Mouse (Mus musculus): ENCODE data around the gene Zfhx3. TPM values are rescaled to one million over a fixed set of nuclear protein-coding genes. Genes with fewer than 3 reads are reported as not detected.

Gene Zfhx3
- total RNA-seq, 2 experiments from 2014 or later, result 4.3 to 4.6 TPM

DNA sequence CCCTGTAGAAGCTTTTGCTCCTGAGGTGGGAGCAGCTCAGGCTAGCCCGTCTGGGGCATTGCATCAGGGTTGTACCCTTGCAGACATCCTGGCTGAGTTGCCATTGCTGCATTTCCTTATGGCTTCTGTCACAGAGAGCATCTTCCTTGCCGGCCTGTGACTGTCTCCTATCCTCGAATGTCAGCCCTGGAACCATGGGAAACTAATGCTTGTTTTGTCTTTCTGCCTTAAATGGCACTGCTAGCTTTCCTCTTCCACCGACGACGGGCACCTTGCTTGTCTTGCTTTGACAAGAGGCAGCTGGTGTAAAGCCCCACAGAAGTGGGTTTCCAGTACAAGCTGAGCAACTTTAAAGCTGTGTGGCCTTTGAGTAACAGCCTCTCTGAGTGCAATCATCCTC, 752.1 kb downstream of the Zfhx3 start:
- no peak overlapping the region for H3K27ac ChIP-seq
- no peak for DNase-seq (ENCODE audit: low spot score in 2 of 2)

GRCm38 (mm10) chr8:108695242-108695880, 752.9 kb downstream of the Zfhx3 start:
- Histone ChIP-seq H3K4me3 (no peak overlapping the region), H3K27ac (no peak overlapping the region)
- no peak for DNase-seq (ENCODE audit: low spot score in 2 of 2)

More for the DNA sequence above, 752.1 kb downstream of the Zfhx3 start:
- H3K4me3 ChIP-seq, result no peak overlapping the region
- TF ChIP-seq CTCF (conservative IDR thresholded peaks at IDR 0.05), result no peak

DNA sequence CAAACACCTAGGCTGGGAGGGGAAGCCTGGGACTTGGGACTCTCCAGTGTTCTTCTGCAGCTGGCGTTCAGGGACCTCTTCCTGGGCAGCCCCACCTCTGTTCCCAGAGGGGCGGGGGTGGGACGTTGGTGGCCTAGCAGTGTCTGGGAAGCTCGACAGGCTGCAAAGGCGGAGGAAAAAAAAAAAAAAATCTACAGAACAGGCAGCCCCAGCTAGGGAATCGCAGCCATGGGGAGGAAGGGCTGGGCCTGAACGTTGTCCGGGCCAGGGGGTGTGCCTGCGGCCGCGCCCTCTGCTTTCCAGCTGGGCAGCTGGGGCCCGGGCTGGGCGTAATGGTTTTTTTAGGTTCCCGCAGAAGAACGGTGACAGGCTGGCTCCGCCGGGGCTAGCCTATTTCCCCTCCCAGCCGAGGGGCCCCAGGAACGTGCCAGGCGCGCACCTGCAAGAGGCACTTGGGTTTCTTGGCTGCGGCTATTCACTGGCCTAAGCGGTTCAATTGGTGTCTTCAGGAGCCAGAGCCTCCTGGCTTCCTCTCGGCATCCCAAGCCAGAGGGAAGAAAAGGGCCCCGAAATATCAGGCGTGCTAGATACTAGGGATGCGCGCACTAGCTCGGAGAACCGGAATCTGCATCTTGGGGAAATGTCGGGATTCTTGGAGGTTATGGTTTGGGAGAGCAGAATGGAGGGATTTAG, 753.6 kb downstream of the Zfhx3 start:
- no peak for DNase-seq (ENCODE audit: low spot score in 2 of 2)
- Histone ChIP-seq H3K27ac (no peak overlapping the region), H3K4me3 (no peak overlapping the region; the same call in 1 of the 2 replicates)
- TF ChIP-seq CTCF (conservative IDR thresholded peaks at IDR 0.05), result no peak

More at GRCm38 (mm10) chr8:108695242-108695880, 752.9 kb downstream of the Zfhx3 start:
- TF ChIP-seq CTCF (conservative IDR thresholded peaks at IDR 0.05), result no peak

GRCm38 (mm10) chr8:108696631-108697410, 754.4 kb downstream of the Zfhx3 start:
- Histone ChIP-seq H3K4me3 (no peak overlapping the region), H3K27ac (no peak overlapping the region)
- no peak for TF ChIP-seq CTCF (conservative IDR thresholded peaks at IDR 0.05)
- DNase-seq (ENCODE audit: low spot score in 2 of 2), result no peak

- no peak overlapping the region for H3K27ac ChIP-seq
- H3K4me3 ChIP-seq, result no peak overlapping the region
Measured at GRCm38 (mm10) chr8:108697589-108697988, 755.1 kb downstream of the Zfhx3 start.

DNA sequence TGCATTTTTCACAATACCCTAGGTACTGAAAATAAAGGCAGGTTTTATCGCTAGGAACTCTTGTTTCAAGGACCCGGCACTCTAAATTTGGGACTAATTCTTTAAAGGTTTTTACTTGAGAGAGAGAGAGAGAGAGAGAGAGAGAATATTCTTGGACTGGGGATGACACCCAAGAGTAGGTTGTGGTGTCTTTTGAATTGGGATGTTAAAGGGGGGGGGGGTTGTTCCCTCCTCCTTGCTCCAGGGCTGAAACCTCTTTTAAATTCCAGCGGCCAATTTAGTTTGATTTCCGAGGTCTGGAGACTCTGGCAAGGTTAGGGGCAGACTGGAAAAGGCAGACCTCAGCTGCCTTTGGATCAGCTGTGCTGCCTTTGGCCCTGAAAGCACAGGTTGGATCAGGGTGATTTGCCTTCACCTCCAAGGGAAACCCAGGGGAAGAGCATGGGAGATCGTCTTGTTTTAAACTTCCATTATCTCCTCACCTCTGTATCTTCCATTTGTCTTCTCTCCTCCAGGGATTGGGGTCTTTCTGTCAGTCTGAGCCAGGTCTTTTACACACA, 755.7 kb downstream of the Zfhx3 start:
- H3K27ac ChIP-seq, result no peak overlapping the region
- TF ChIP-seq CTCF (conservative IDR thresholded peaks at IDR 0.05), result no peak
- no peak for DNase-seq (ENCODE audit: low spot score in 2 of 2)
- H3K4me3 ChIP-seq, result no peak overlapping the region

More at GRCm38 (mm10) chr8:108697589-108697988, 755.1 kb downstream of the Zfhx3 start:
- no peak for TF ChIP-seq CTCF (conservative IDR thresholded peaks at IDR 0.05)
- DNase-seq (ENCODE audit: low spot score in 2 of 2), result no peak

- TF ChIP-seq CTCF (conservative IDR thresholded peaks at IDR 0.05), result no peak
- no peak for DNase-seq (ENCODE audit: low spot score in 2 of 2)
- H3K4me3 ChIP-seq, result no peak overlapping the region
- H3K27ac ChIP-seq, result no peak overlapping the region
Measured at GRCm38 (mm10) chr8:108699011-108699410, 756.6 kb downstream of the Zfhx3 start.

- no peak overlapping the region for H3K4me3 ChIP-seq
Measured at GRCm38 (mm10) chr8:108699454-108700345, 757.3 kb downstream of the Zfhx3 start.

DNA sequence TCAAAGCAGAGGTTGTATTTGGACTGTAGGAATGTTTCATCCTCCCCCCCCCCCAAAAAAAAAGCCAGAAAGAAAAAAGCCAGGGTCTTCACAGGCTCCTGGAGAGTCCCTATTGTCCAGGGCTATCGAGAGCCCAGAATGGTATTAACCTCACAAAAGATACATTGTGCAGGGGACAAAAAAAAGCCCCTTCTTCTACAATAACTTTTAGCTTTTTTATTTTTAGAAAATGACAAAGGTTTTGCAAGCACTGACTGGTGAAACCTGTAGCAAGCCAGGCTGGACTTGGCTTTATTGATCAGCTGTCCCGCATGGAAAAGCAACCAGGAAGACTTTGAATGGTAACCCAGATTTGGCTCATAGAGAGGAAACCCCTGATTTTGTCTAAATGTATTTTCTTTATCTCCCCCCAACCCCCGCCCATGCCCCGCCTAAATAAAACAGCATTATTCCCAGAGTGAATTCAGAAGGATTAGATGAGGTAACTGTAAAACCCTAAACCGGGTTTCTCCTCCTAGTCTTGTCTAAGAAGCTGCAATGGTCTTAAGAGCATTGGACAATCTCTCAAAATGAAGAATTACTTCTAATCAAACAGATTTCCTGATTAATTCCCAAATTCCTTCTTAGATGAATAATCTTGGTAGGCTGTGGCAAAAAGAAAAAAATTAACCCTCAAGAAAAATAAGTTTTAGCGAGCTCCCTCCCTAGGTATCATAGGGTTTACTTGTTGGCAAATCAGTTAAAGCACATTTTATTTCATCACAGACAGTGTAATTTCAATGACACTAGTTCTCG, 759.1 kb downstream of the Zfhx3 start:
- DNase-seq (ENCODE audit: low spot score in 2 of 2), result no peak
- Histone ChIP-seq H3K4me3 (no peak overlapping the region), H3K27ac (no peak overlapping the region)
- TF ChIP-seq CTCF (conservative IDR thresholded peaks at IDR 0.05), result no peak

More at GRCm38 (mm10) chr8:108699454-108700345, 757.3 kb downstream of the Zfhx3 start:
- no peak for DNase-seq (ENCODE audit: low spot score in 2 of 2)
- no peak for TF ChIP-seq CTCF (conservative IDR thresholded peaks at IDR 0.05)
- H3K27ac ChIP-seq, result no peak overlapping the region

DNA sequence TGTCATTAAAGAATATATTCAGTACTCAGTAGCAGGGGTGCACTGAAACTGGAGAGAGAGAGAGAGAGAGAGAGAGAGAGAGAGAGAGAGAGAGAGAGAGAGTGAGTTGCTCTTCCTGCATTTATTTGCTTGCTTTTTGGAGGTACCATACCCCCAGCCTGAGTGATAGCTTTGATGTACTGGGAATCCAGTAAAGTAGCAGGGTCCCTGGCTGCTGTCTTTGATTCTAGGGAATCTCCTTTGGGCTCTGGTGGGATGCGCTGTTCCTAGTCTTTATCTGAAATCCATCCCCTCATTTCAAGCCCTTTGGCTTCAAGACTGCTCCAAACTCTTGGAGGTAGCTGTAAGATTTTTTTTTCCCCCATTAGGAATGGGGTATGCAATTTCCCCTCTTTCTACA, 759.8 kb downstream of the Zfhx3 start:
- Histone ChIP-seq H3K4me3 (no peak overlapping the region), H3K27ac (no peak overlapping the region)
- no peak for TF ChIP-seq CTCF (conservative IDR thresholded peaks at IDR 0.05)
- no peak for DNase-seq (ENCODE audit: low spot score in 2 of 2)

- Histone ChIP-seq H3K27ac (no peak overlapping the region), H3K4me3 (no peak overlapping the region)
- TF ChIP-seq CTCF (conservative IDR thresholded peaks at IDR 0.05), result no peak
- DNase-seq (ENCODE audit: low spot score in 2 of 2), result no peak
Measured at GRCm38 (mm10) chr8:108705751-108706150, 763.3 kb downstream of the Zfhx3 start.

Measured in layer of hippocampus, adult 2 months (tissue).